Mouse (Mus musculus) hematopoietic stem cell, adult 5-6 weeks (primary cell): ENCODE measurements at regions not wholly inside any gene's neighbourhood (a gene's known extent, or its start where the extent isn't known, plus 50 kb on each side); places are given as distances from the start of the nearest gene placed in this dataset.
A peak's percentile ranks its signal among the peaks of the same experiment; 100 is the strongest.

Experiments
- ATAC-seq, 2 experiments: fragments of 125-278 bp in 1 of 2; replicated peaks in 1 of 2; 2 replicates each; pipeline ENCODE4 v1.8.0; 2016 to 2017; ENCODE audit warnings: inconsistent platforms in 2 of 2, mild to moderate bottlenecking in 2 of 2, moderate number of reproducible peaks in 2 of 2, low read depth in 1 of 2, moderate TSS enrichment in 1 of 2; ENCODE audit not compliant: low FRiP score in 2 of 2, poor library complexity in 2 of 2, severe bottlenecking in 2 of 2, insufficient read depth in 1 of 2, low TSS enrichment in 1 of 2

- no peak for ATAC-seq
Observed at GRCm38 (mm10) chr7:34587239-34587638, 69.3 kb downstream of the Kctd15 start.

- ATAC-seq = no peak
Observed at GRCm38 (mm10) chr7:34585312-34585865, 71.1 kb downstream of the Kctd15 start.

- ATAC-seq = no peak
Observed at GRCm38 (mm10) chr7:34584870-34585269, 71.7 kb downstream of the Kctd15 start.

GRCm38 (mm10) chr7:34580866-34581265 lies 75.7 kb downstream of the Kctd15 start:
- no peak for ATAC-seq

- ATAC-seq = no peak
Observed at GRCm38 (mm10) chr7:34571295-34571694, 85.2 kb downstream of the Kctd15 start.

- ATAC-seq = peak in 1 of 2 experiments; percentile 14; a peak in 1 of 4 replicates
Observed at GRCm38 (mm10) chr7:34570114-34571065, 86.1 kb downstream of the Kctd15 start.

GRCm38 (mm10) chr7:34569747-34570113 lies 86.8 kb downstream of the Kctd15 start:
- ATAC-seq = no peak

GRCm38 (mm10) chr7:34567575-34567974 lies 89.0 kb downstream of the Kctd15 start:
- no peak for ATAC-seq

- ATAC-seq = no peak
Observed at GRCm38 (mm10) chr7:34562160-34562559, 94.4 kb downstream of the Kctd15 start.

GRCm38 (mm10) chr7:34558615-34559343 lies 97.8 kb downstream of the Kctd15 start:
- ATAC-seq = no peak

- no peak for ATAC-seq
Observed at GRCm38 (mm10) chr7:34555196-34555595, 101.3 kb downstream of the Kctd15 start.

- no peak for ATAC-seq
Observed at GRCm38 (mm10) chr7:34546609-34547316, 109.8 kb downstream of the Kctd15 start.

- ATAC-seq = no peak
Observed at GRCm38 (mm10) chr7:34545906-34546305, 110.6 kb downstream of the Kctd15 start.

GRCm38 (mm10) chr7:34541906-34542305 lies 114.6 kb downstream of the Kctd15 start:
- no peak for ATAC-seq

- ATAC-seq = no peak
Observed at GRCm38 (mm10) chr7:34541000-34541399, 115.5 kb downstream of the Kctd15 start.

GRCm38 (mm10) chr7:34539856-34540255 lies 116.7 kb downstream of the Kctd15 start:
- ATAC-seq = no peak

- no peak for ATAC-seq
Observed at GRCm38 (mm10) chr7:34538310-34539055, 118.0 kb downstream of the Kctd15 start.
